Mouse (Mus musculus) kidney, embryonic 14.5 days (tissue): ENCODE results near the gene Blmh. TPM values are rescaled to one million over a fixed set of nuclear protein-coding genes. Genes with fewer than 3 reads are reported as not detected.

Experiments
- ATAC-seq: fragments of 200-750 bp; cut with Nextera tagmentation; 2 replicates; pipeline ENCODE4 v1.8.0; 2017; ENCODE audit warnings: moderate number of reproducible peaks, mild to moderate bottlenecking, moderate TSS enrichment, moderate library complexity; ENCODE audit not compliant: low FRiP score, low TSS enrichment
- H3K27ac ChIP-seq: fragments of 300-500 bp; sonication (generic); 2 replicates; pipeline ENCODE4 v1.5.1; 2014; ENCODE audit warnings: low read depth, mild to moderate bottlenecking, low read length, moderate library complexity, mixed read lengths
- H3K27me3 ChIP-seq: fragments of 300-500 bp; sonication (generic); 2 replicates; pipeline ENCODE4 v1.6.1; 2014; ENCODE audit warnings: mild to moderate bottlenecking, low read length; ENCODE audit not compliant: control insufficient read depth, insufficient read depth
- H3K36me3 ChIP-seq: fragments of 300-500 bp; sonication (generic); 2 replicates; pipeline ENCODE4 v1.6.1; 2014; ENCODE audit warnings: low read length, mixed read lengths; ENCODE audit not compliant: control insufficient read depth, insufficient read depth
- H3K4me1 ChIP-seq: fragments of 300-500 bp; sonication (generic); 2 replicates; pipeline ENCODE4 v1.6.1; 2014; ENCODE audit warnings: low read length, mixed read lengths; ENCODE audit not compliant: control insufficient read depth, insufficient read depth
- H3K4me2 ChIP-seq: fragments of 300-500 bp; sonication (generic); replicated peaks from 2 replicates; pipeline ENCODE4 v1.6.1; 2014; ENCODE audit warnings: low read depth, mild to moderate bottlenecking, low read length
- H3K4me3 ChIP-seq: fragments of 300-500 bp; sonication (generic); 2 replicates; pipeline ENCODE4 v1.5.1; 2014; ENCODE audit warnings: mild to moderate bottlenecking, low read length
- H3K9ac ChIP-seq: fragments of 300-500 bp; sonication (generic); 2 replicates; pipeline ENCODE4 v1.6.1; 2014; ENCODE audit warnings: low read depth, mild to moderate bottlenecking, low read length, moderate library complexity
- H3K9me3 ChIP-seq: fragments of 300-500 bp; sonication (generic); 2 replicates; pipeline ENCODE4 v1.6.1; 2016; ENCODE audit warnings: low read length; ENCODE audit not compliant: control insufficient read depth
- WGBS: fragments of 180-500 bp; shearing (Covaris S2); extraction: QIAGEN DNeasy Blood & Tissue Kit; methylation state at CpG from one replicate; pipeline ENCODE4 v1.1.7; 2014; 5-methylcytosine and 5-hydroxymethylcytosine counted together
- polyA plus RNA-seq: library from polyadenylated mRNA; unstranded; fragments of >200 nt; fragmentation: Nextera tagmentation; extraction: Ambion mirVana; gene quantifications from 2 replicates; pipeline ENCODE4 v1.2.1, GENCODE M21; 2014

Blmh gene
- polyA plus RNA-seq, 1 experiment from 2014 or later = 160 TPM

- H3K36me3 ChIP-seq = no peaks in the 10 kb centered on the region
- H3K9me3 ChIP-seq = no peaks in the 10 kb centered on the region
- no peak overlapping the region for H3K4me3 ChIP-seq
- no peaks in the 10 kb centered on the region for H3K27me3 ChIP-seq
- H3K4me2 ChIP-seq = no peak overlapping the region
- no peak overlapping the region for H3K9ac ChIP-seq
- peaks cover 37% of the 10 kb centered on the region for H3K4me1 ChIP-seq
- no peak for ATAC-seq
- H3K27ac ChIP-seq = peak overlapping the region; percentile 44; the same call in 1 of the 2 replicates
- WGBS = 38% methylated on average over 6 of the region's 6 CpGs
Observed at GRCm38 (mm10) chr11:76896360-76896759, 28.2 kb upstream of the Blmh start.

- no peak for ATAC-seq
- no peak overlapping the region for H3K4me2 ChIP-seq
- no peaks in the 10 kb centered on the region for H3K36me3 ChIP-seq
- no peak overlapping the region for H3K4me3 ChIP-seq
- no peaks in the 10 kb centered on the region for H3K9me3 ChIP-seq
- H3K27ac ChIP-seq = peak overlapping the region; percentile 44; the same call in 1 of the 2 replicates
- no peak overlapping the region for H3K9ac ChIP-seq
- H3K4me1 ChIP-seq = peaks cover 37% of the 10 kb centered on the region
- WGBS = 55% methylated on average over 1 of the region's 1 CpGs
- H3K27me3 ChIP-seq = no peaks in the 10 kb centered on the region
Observed at GRCm38 (mm10) chr11:76897126-76897525, 27.5 kb upstream of the Blmh start.

- Histone ChIP-seq H3K36me3 (no peaks in the 10 kb centered on the region), H3K4me2 (no peak overlapping the region), H3K4me3 (no peak overlapping the region), H3K4me1 (peaks cover 34% of the 10 kb centered on the region), H3K9ac (no peak overlapping the region), H3K27me3 (no peaks in the 10 kb centered on the region), H3K27ac (peak overlapping the region; percentile 56; the same call in 1 of the 2 replicates), H3K9me3 (no peaks in the 10 kb centered on the region)
- WGBS = 52% methylated on average over 3 of the region's 3 CpGs
- ATAC-seq = no peak
Observed at GRCm38 (mm10) chr11:76897871-76898270, 26.7 kb upstream of the Blmh start.

DNA sequence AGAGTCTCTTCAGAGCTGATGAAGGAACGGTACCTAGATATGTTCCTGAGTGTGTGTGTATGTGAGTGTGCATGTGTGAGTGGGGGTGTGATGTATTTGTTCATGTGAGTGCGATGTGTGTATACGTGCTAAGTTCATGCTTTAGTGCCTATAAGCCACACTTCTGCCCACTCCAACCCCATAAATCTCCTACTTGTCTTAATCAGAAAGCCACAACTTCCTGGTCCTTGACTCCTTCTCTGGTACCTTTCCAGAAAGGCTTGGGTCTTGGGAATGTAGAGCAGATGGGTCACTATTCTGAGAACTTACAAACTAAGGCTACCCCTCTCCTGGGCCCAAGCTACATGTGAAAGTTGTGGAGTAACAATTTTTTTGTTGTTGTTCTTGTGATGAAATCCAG lies 25.9 kb upstream of the Blmh start:
- no peak overlapping the region for H3K4me2 ChIP-seq
- no peak overlapping the region for H3K4me3 ChIP-seq
- H3K9ac ChIP-seq = no peak overlapping the region
- 77% methylated on average over 3 of the region's 3 CpGs for WGBS
- no peak for ATAC-seq
- peaks cover 25% of the 10 kb centered on the region for H3K4me1 ChIP-seq
- no peaks in the 10 kb centered on the region for H3K36me3 ChIP-seq
- H3K27me3 ChIP-seq = no peaks in the 10 kb centered on the region
- H3K9me3 ChIP-seq = no peaks in the 10 kb centered on the region
- H3K27ac ChIP-seq = 0 out of 2 replicates have a peak overlapping the region, but pooled peaks have one; percentile 20

DNA sequence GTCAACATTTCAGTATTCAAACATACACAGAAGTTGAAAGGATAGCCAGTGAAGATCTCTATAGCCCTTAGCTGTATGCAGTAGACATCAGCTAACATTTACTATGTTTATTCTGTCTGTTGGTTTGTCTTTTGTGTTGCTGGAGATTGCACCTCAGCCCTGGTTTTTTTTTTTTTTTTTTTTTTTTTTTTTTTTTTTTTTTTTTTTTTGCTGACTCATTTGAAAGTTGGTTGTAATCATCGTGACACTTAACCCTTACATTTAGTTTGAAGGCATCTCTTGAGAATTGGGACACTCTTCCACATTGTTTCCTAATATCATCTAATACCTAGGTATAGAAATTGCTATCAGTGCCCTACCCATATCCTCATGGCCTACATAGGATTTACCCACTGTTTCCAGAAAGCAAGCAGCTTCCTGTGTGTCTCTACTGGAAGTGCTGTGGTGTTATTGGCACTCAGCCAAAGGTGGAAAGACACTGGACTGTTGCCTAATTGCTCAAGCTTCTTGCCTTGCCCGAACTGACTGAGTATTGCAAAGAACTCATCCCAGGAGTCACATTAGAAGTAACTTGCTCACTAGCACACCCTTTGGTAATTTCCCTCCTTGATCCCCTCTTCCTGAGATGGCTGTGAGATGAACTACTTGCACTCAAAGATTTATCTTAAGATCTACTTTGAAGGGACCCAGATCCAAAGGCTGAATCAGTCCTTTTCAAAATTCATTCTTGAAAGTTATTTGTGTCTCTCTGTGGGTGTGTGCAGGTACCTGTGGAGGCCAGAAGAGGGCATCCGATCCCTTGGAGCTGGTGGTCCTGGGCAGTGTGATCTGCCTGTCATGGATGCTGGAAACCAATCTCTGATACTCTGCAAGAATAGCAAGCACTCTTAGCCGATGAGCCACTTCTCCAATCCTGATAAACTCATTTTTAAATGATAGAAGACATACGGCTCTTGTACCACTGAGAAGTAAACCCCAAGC lies 24.6 kb upstream of the Blmh start:
- Histone ChIP-seq H3K9ac (no peak overlapping the region), H3K36me3 (no peaks in the 10 kb centered on the region), H3K4me2 (no peak overlapping the region), H3K27me3 (no peaks in the 10 kb centered on the region), H3K4me3 (no peak overlapping the region), H3K4me1 (peaks cover 22% of the 10 kb centered on the region), H3K9me3 (no peaks in the 10 kb centered on the region), H3K27ac (no peak overlapping the region)
- ATAC-seq = no peak
- 69% methylated on average over 5 of the region's 5 CpGs for WGBS

DNA sequence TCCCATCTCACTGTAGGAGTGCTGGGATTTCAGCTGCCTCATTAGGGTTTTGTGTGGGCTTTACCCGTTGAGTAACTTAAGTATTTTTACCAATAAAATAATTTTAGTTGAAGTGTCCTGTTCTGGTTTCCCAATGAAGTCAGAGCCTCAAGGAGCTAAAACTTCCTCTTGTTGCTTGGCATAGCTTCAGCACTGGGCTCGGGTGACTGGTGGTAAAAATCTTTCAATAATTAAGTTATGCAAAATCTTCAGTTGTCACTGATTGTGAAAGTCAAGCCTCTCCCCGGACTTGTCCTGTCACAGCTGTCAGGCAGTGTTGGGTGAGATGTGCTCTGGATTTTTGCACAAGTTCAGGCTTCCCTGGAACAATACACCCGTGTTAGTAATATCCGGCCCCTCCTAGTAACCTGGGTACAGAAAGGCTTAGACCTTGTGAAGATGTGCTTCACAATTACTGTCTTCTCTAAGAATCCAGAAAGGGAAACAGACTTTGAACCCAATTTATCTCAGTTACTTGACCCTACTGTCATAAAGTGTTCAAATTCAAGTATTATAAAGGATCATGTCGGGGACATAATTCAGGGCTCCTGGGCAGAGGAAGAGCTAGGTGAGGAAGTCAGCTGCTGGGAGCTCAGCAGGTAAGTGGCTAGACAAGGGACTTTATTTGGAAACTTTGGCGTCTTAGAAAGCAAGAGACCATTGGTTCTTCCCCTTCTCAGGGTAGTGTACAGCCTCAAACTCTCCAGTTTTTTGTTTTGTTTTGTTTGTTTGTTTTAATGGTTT lies 22.8 kb upstream of the Blmh start, which contains the start of gene Tmigd1:
Gene Tmigd1 (plus strand): TSS at position 581 of the 783 bp plus-strand sequence.
- H3K4me3 ChIP-seq = no peak within 1 kb of the TSS
- no peak for ATAC-seq
- no peak within 1 kb of the TSS for H3K4me2 ChIP-seq
- 72% methylated on average over 7 of the region's 7 CpGs for WGBS
- no peaks in the 10 kb centered on the region for H3K9me3 ChIP-seq
- no peak within 1 kb of the TSS for H3K27ac ChIP-seq
- H3K27me3 ChIP-seq = no peaks in the 10 kb centered on the region
- H3K4me1 ChIP-seq = peaks cover 10% of the 10 kb centered on the region
- no peaks in the 10 kb centered on the region for H3K36me3 ChIP-seq
- no peak within 1 kb of the TSS for H3K9ac ChIP-seq

- no peak for ATAC-seq
- Histone ChIP-seq H3K9me3 (no peaks in the 10 kb centered on the region), H3K27ac (no peak overlapping the region), H3K4me3 (no peak overlapping the region), H3K4me1 (no peaks in the 10 kb centered on the region), H3K27me3 (no peaks in the 10 kb centered on the region), H3K4me2 (no peak overlapping the region), H3K36me3 (no peaks in the 10 kb centered on the region), H3K9ac (no peak overlapping the region)
- 80% methylated on average over 2 of the region's 2 CpGs for WGBS
Observed at GRCm38 (mm10) chr11:76904340-76904739, 20.3 kb upstream of the Blmh start.

GRCm38 (mm10) chr11:76908651-76909050 lies 16.0 kb upstream of the Blmh start:
- Histone ChIP-seq H3K36me3 (no peaks in the 10 kb centered on the region), H3K4me3 (no peak overlapping the region), H3K27me3 (no peaks in the 10 kb centered on the region), H3K27ac (no peak overlapping the region), H3K4me2 (no peak overlapping the region), H3K9ac (no peak overlapping the region), H3K4me1 (peaks cover 17% of the 10 kb centered on the region; the same call in 1 of the 2 replicates), H3K9me3 (no peaks in the 10 kb centered on the region)
- no peak for ATAC-seq
- 81% methylated on average over 7 of the region's 7 CpGs for WGBS
